Mouse (Mus musculus) myocyte (in vitro differentiated cells): Measurements from ENCODE around the gene Emid1.

Source experiments
- E2F4 ChIP-seq: IDR thresholded peaks from one replicate; pipeline ENCODE4 v1.6.1; 2011; ENCODE audit warnings: mild to moderate bottlenecking, control low read depth, moderate library complexity; ENCODE audit not compliant: insufficient read depth
- MAX ChIP-seq: IDR thresholded peaks from one replicate; pipeline ENCODE4 v1.6.1; 2011; ENCODE audit warnings: low read depth, mild to moderate bottlenecking, control low read depth
- MYOD1 ChIP-seq, 3 experiments: IDR thresholded peaks; one replicate each; pipeline ENCODE4 v1.6.1; 2011; ENCODE audit warnings: control low read depth in 2 of 3, low read depth in 2 of 3, mild to moderate bottlenecking in 2 of 3, moderate library complexity in 1 of 3; ENCODE audit not compliant: insufficient read length in 2 of 3, control insufficient read depth in 1 of 3
- POLR2A ChIP-seq: IDR thresholded peaks from one replicate; pipeline ENCODE4 v1.6.1; 2011; ENCODE audit warnings: low read depth, mild to moderate bottlenecking, control low read depth, moderate library complexity; ENCODE audit not compliant: insufficient read length
- POLR2AphosphoS2 ChIP-seq: IDR thresholded peaks from one replicate; pipeline ENCODE4 v1.6.1; 2011; ENCODE audit warnings: low read depth, control low read depth; ENCODE audit not compliant: insufficient read length
- SRF ChIP-seq: IDR thresholded peaks from one replicate; pipeline ENCODE4 v1.6.1; 2011; ENCODE audit warnings: low read depth; ENCODE audit not compliant: control insufficient read depth, insufficient read length

DNA sequence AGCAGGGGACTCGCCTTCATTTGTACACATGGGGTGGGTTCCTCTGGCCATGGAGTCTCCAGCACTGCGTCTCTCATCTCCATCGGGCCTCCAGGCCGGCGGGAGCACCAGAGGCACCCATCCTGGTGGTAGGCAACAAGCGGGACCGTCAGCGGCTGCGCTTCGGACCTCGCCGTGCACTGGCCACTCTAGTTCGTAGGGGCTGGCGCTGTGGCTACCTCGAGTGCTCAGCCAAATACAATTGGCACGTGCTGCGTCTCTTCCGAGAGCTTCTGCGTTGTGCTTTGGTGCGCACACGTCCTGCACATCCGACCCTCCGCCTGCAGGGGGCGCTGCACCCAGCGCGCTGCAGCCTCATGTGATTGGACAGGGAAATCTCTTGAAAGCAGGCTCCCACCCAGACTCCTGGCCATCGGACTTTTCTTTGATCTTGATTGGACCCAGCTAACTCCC lies 92.3 kb downstream of the Emid1 start:
- TF ChIP-seq SRF = no peak
- no peak for TF ChIP-seq MAX
- peak; percentile 35 for TF ChIP-seq POLR2A
- no peak for TF ChIP-seq E2F4
- TF ChIP-seq MYOD1 (IDR thresholded peaks at IDR 0.05; ENCODE audit: control insufficient read depth in 1 of 3, insufficient read length in 2 of 3, low read depth in 2 of 3) = no peak
- TF ChIP-seq POLR2AphosphoS2 = peak; percentile 80
